Mouse (Mus musculus) neural tube, embryonic 13.5 days (tissue): ENCODE results near the gene Slc39a11. TPM values are rescaled to one million over a fixed set of nuclear protein-coding genes. Genes with fewer than 3 reads are reported as not detected.

Source experiments
- ATAC-seq: fragments of 200-750 bp; cut with Nextera tagmentation; 2 replicates; pipeline ENCODE4 v1.8.0; 2017; ENCODE audit warnings: low read depth, mild to moderate bottlenecking, moderate TSS enrichment, moderate library complexity
- H3K27ac ChIP-seq: fragments of 300-500 bp; sonication (generic); replicated peaks from 2 replicates; pipeline ENCODE4 v1.5.1; 2015; ENCODE audit warnings: moderate library complexity, mild to moderate bottlenecking, inconsistent platforms
- H3K27me3 ChIP-seq: fragments of 300-500 bp; sonication (generic); 2 replicates; pipeline ENCODE4 v1.6.1; 2015; ENCODE audit warnings: mild to moderate bottlenecking, inconsistent platforms
- H3K36me3 ChIP-seq: fragments of 300-500 bp; sonication (generic); 2 replicates; pipeline ENCODE4 v1.6.1; 2015; ENCODE audit warnings: mild to moderate bottlenecking, inconsistent platforms
- H3K4me1 ChIP-seq: fragments of 300-500 bp; sonication (generic); replicated peaks from 2 replicates; pipeline ENCODE4 v1.6.1; 2015; ENCODE audit warnings: inconsistent platforms
- H3K4me2 ChIP-seq: fragments of 300-500 bp; sonication (generic); 2 replicates; pipeline ENCODE4 v1.6.1; 2015; ENCODE audit warnings: inconsistent platforms, mild to moderate bottlenecking, moderate library complexity
- H3K4me3 ChIP-seq: fragments of 300-500 bp; sonication (generic); 2 replicates; pipeline ENCODE4 v1.5.1; 2015; ENCODE audit warnings: mild to moderate bottlenecking, inconsistent platforms
- H3K9ac ChIP-seq: fragments of 300-500 bp; sonication (generic); 2 replicates; pipeline ENCODE4 v1.6.1; 2015; ENCODE audit warnings: moderate library complexity, mild to moderate bottlenecking, inconsistent platforms
- H3K9me3 ChIP-seq: fragments of 300-500 bp; sonication (generic); 2 replicates; pipeline ENCODE4 v1.6.1; 2016; ENCODE audit warnings: inconsistent platforms
- whole genome bisulfite sequencing: fragments of 180-500 bp; shearing (Covaris S2); methylation state at CpG from one replicate; pipeline ENCODE4 v1.1.7; 2015; 5-methylcytosine and 5-hydroxymethylcytosine counted together
- polyA plus RNA-seq: library from polyadenylated mRNA; unstranded; fragments of >200 nt; fragmentation: Nextera tagmentation; extraction: Ambion mirVana; gene quantifications from 2 replicates; pipeline ENCODE4 v1.2.1, GENCODE M21; 2015

Gene Slc39a11
- polyA plus RNA-seq, 1 experiment from 2014 or later = 26.8 TPM

GRCm38 (mm10) chr11:113528391-113528790 is 121.5 kb downstream of the Slc39a11 start:
- ATAC-seq = no peak
- Histone ChIP-seq H3K9me3 (no peaks in the 10 kb centered on the region), H3K4me3 (no peak overlapping the region), H3K4me2 (no peak overlapping the region), H3K9ac (no peak overlapping the region), H3K27ac (no peak overlapping the region), H3K27me3 (no peaks in the 10 kb centered on the region), H3K36me3 (no peaks in the 10 kb centered on the region), H3K4me1 (no peaks in the 10 kb centered on the region)
- 97% methylated on average over 3 of the region's 3 CpGs for WGBS

- Histone ChIP-seq H3K9ac (no peak overlapping the region), H3K27me3 (no peaks in the 10 kb centered on the region), H3K27ac (no peak overlapping the region), H3K9me3 (no peaks in the 10 kb centered on the region), H3K4me3 (no peak overlapping the region), H3K36me3 (no peaks in the 10 kb centered on the region), H3K4me2 (no peak overlapping the region), H3K4me1 (peaks cover 17% of the 10 kb centered on the region)
- whole genome bisulfite sequencing = 69% methylated on average over 18 of the region's 18 CpGs
- ATAC-seq = no peak
Measured at GRCm38 (mm10) chr11:113525731-113526130, 124.1 kb downstream of the Slc39a11 start.

DNA sequence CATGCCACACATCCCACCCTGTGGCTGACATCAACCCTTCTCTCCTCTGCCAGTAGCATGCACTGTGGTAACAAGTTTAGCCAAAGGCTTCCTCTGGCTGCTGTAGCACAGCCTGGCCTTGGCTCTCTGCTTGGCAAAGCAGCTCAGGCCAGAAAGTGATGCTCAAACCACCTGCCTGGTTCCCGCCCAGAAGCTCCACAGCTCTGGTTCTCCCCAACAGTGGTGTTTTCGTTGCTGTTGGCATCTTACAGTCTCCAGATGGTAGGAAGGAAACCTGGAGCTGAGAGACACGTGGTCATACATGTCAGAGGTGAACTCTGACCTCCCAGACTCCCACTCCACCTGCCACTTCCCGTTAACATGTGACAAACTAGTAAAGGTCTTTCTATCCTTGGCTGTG is 127.2 kb downstream of the Slc39a11 start:
- Histone ChIP-seq H3K4me2 (no peak overlapping the region), H3K27ac (no peak overlapping the region), H3K4me3 (no peak overlapping the region), H3K27me3 (no peaks in the 10 kb centered on the region), H3K9me3 (no peaks in the 10 kb centered on the region), H3K4me1 (peaks cover 47% of the 10 kb centered on the region), H3K36me3 (no peaks in the 10 kb centered on the region), H3K9ac (no peak overlapping the region)
- 80% methylated on average over 4 of the region's 4 CpGs for WGBS
- ATAC-seq = no peak

GRCm38 (mm10) chr11:113521469-113522190 is 128.2 kb downstream of the Slc39a11 start:
- Histone ChIP-seq H3K36me3 (no peaks in the 10 kb centered on the region), H3K4me1 (peaks cover 52% of the 10 kb centered on the region), H3K27me3 (no peaks in the 10 kb centered on the region), H3K27ac (peak overlapping the region; percentile 67), H3K4me2 (no peak overlapping the region), H3K4me3 (no peak overlapping the region), H3K9me3 (no peaks in the 10 kb centered on the region), H3K9ac (0 out of 2 replicates have a peak overlapping the region, but pooled peaks have one; percentile 17)
- 45% methylated on average over 20 of the region's 20 CpGs for WGBS
- peak; percentile 37; the same call in 1 of the 2 replicates for ATAC-seq

DNA sequence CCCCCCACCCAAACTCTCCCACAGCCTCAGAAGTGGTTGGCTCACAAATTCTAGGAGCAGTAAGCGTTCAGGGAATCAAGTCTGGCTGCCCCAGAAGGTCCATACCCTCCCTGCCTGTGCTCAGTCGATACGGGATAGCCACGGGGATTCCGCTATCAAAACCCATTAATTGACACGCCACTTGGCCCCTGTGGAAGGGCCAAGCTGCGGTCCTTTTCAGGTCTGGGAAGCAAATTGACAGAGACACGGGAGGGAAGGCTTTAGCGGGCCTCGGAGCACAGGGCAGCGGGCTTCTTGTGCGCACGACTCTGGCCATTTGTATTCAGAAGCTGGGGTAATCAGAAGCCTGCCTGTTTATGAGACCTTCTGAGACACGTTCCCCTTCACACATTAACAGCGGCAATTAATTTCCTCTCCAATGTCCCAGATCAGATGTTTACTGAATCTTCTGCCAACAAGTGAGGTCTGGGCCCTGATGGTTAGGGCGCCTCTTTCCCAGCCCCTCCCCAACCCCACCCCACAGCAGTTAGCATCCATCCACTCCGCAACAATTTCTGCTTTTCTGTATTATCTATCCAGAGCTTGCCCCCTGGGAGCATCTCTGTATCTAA is 128.9 kb downstream of the Slc39a11 start:
- Histone ChIP-seq H3K4me1 (peaks cover 59% of the 10 kb centered on the region), H3K4me2 (no peak overlapping the region), H3K27me3 (no peaks in the 10 kb centered on the region), H3K36me3 (no peaks in the 10 kb centered on the region), H3K4me3 (no peak overlapping the region), H3K9ac (0 out of 2 replicates have a peak overlapping the region, but pooled peaks have one; percentile 22), H3K9me3 (no peaks in the 10 kb centered on the region), H3K27ac (peak overlapping the region; percentile 67)
- ATAC-seq = no peak; the same call in 1 of the 2 replicates
- WGBS = 24% methylated on average over 17 of the region's 17 CpGs

- Histone ChIP-seq H3K36me3 (no peaks in the 10 kb centered on the region), H3K9ac (no peak overlapping the region)
Measured at GRCm38 (mm10) chr11:113520373-113520772, 129.5 kb downstream of the Slc39a11 start.

DNA sequence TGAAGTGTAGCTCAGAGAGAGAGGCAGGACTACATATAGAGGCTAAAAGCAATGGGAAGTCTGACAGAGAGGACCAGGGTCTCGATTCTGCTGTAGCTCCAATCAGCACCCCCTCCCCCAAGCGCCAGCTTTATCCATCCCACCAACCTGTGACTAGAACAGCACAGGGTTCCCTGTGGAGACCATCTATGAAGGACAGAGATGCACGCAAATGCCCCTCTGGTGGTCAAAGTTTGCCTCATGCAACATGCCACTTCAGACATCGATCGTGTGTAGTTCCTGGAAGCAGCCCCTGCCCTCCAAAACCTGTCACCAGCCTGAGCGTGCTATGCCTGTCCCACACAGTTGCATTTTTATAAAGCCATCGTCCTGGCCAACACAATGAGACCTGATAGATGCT is 129.9 kb downstream of the Slc39a11 start:
- Histone ChIP-seq H3K4me1 (peaks cover 64% of the 10 kb centered on the region), H3K4me3 (no peak overlapping the region), H3K9ac (no peak overlapping the region), H3K4me2 (no peak overlapping the region), H3K27ac (peak overlapping the region; percentile 25; the same call in 1 of the 2 replicates), H3K27me3 (no peaks in the 10 kb centered on the region), H3K9me3 (no peaks in the 10 kb centered on the region), H3K36me3 (no peaks in the 10 kb centered on the region)
- WGBS = 81% methylated on average over 7 of the region's 7 CpGs
- ATAC-seq = no peak

More at GRCm38 (mm10) chr11:113520373-113520772, 129.5 kb downstream of the Slc39a11 start:
- Histone ChIP-seq H3K9me3 (no peaks in the 10 kb centered on the region), H3K4me2 (no peak overlapping the region), H3K4me1 (peaks cover 64% of the 10 kb centered on the region), H3K27me3 (no peaks in the 10 kb centered on the region), H3K4me3 (no peak overlapping the region), H3K27ac (peak overlapping the region; percentile 25)
- ATAC-seq = no peak
- WGBS = 65% methylated on average over 8 of the region's 8 CpGs

DNA sequence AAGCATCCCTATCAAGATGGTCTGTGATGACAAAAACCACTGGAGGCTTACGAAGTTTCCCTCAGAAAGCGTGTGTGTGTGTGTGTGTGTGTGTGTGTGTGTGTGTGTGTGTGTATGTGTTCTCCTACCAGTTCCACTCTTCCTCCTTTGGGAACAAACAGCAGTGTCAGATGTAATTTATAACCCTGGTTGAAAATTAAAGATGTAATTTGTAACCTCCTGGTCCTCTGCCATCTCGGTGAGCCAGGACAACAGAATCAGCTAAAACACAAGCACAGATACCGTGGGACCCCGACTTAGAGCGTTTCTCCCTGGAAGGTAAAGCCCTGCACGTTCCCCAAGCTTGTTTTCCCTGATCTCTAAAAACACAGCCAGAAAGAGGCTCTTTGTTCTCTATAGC is 131.7 kb downstream of the Slc39a11 start:
- Histone ChIP-seq H3K9ac (no peak overlapping the region), H3K27ac (0 out of 2 replicates have a peak overlapping the region, but pooled peaks have one; percentile 9), H3K4me3 (no peak overlapping the region), H3K27me3 (no peaks in the 10 kb centered on the region), H3K4me1 (peaks cover 66% of the 10 kb centered on the region), H3K36me3 (no peaks in the 10 kb centered on the region), H3K9me3 (no peaks in the 10 kb centered on the region), H3K4me2 (no peak overlapping the region)
- no peak for ATAC-seq
- 48% methylated on average over 7 of the region's 7 CpGs for WGBS

GRCm38 (mm10) chr11:113516156-113516555 is 133.7 kb downstream of the Slc39a11 start:
- Histone ChIP-seq H3K27ac (no peak overlapping the region), H3K4me3 (no peak overlapping the region), H3K9ac (no peak overlapping the region; the same call in 1 of the 2 replicates), H3K27me3 (no peaks in the 10 kb centered on the region), H3K9me3 (no peaks in the 10 kb centered on the region), H3K4me2 (no peak overlapping the region), H3K36me3 (no peaks in the 10 kb centered on the region), H3K4me1 (peaks cover 67% of the 10 kb centered on the region)
- WGBS = 63% methylated on average over 10 of the region's 10 CpGs
- no peak for ATAC-seq

GRCm38 (mm10) chr11:113512976-113513375 is 136.9 kb downstream of the Slc39a11 start:
- H3K9me3 ChIP-seq = no peaks in the 10 kb centered on the region
- H3K4me1 ChIP-seq = peaks cover 60% of the 10 kb centered on the region
- no peak for ATAC-seq
- H3K4me3 ChIP-seq = no peak overlapping the region
- no peak overlapping the region for H3K4me2 ChIP-seq
- no peaks in the 10 kb centered on the region for H3K36me3 ChIP-seq
- no peak overlapping the region for H3K9ac ChIP-seq
- H3K27ac ChIP-seq = 0 out of 2 replicates have a peak overlapping the region, but pooled peaks have one; percentile 28
- WGBS = 69% methylated on average over 10 of the region's 10 CpGs
- H3K27me3 ChIP-seq = no peaks in the 10 kb centered on the region

- Histone ChIP-seq H3K4me2 (no peak overlapping the region), H3K9ac (no peak overlapping the region), H3K4me1 (peaks cover 61% of the 10 kb centered on the region), H3K9me3 (no peaks in the 10 kb centered on the region), H3K27ac (no peak overlapping the region), H3K36me3 (no peaks in the 10 kb centered on the region), H3K4me3 (no peak overlapping the region), H3K27me3 (no peaks in the 10 kb centered on the region)
- no peak for ATAC-seq
- 87% methylated on average over 7 of the region's 7 CpGs for WGBS
Measured at GRCm38 (mm10) chr11:113512150-113512549, 137.7 kb downstream of the Slc39a11 start.

GRCm38 (mm10) chr11:113510969-113511625 is 138.8 kb downstream of the Slc39a11 start:
- H3K4me3 ChIP-seq = no peak overlapping the region
- WGBS = 86% methylated on average over 11 of the region's 11 CpGs
- peaks cover 52% of the 10 kb centered on the region for H3K4me1 ChIP-seq
- no peak overlapping the region for H3K9ac ChIP-seq
- no peaks in the 10 kb centered on the region for H3K36me3 ChIP-seq
- ATAC-seq = no peak; the same call in 1 of the 2 replicates
- H3K4me2 ChIP-seq = no peak overlapping the region
- no peaks in the 10 kb centered on the region for H3K9me3 ChIP-seq
- no peak overlapping the region for H3K27ac ChIP-seq
- H3K27me3 ChIP-seq = no peaks in the 10 kb centered on the region
